9 mouse cellular contexts compared by ENCODE assay signal in genomic region chr7:29517178-29517577, GRCm38 (mm10). TPM values are rescaled to one million over a fixed set of nuclear protein-coding genes. Genes with fewer than 3 reads are reported as not detected.
DNase-seq lines count a peak whose midpoint lies in the region; ATAC-seq and TF ChIP-seq lines count a peak whose summit lies in the region.
"Had no signal": no experiment of that assay in that cellular context is flagged by ENCODE, and none has a peak within 500 bp of the region (broad histone marks: within the 10 kb centered on the region; RNA-seq: fewer than 3 reads in every experiment).

No protein-coding gene starts in this region.

- H3K27ac ChIP-seq in forebrain, embryonic 12.5 days: no peak overlapping the region
- H3K27ac ChIP-seq in neural tube, embryonic 14.5 days (ENCODE audit: low read depth, low read length): no peak overlapping the region

- no peaks in the 10 kb centered on the region for H3K9me3 ChIP-seq in forebrain, embryonic 12.5 days
- H3K9me3 ChIP-seq in neural tube, embryonic 14.5 days (ENCODE audit: control insufficient read depth, low read length): no peaks in the 10 kb centered on the region

- TF ChIP-seq POLR2A in lung, adult 2 months (IDR thresholded peaks at IDR 0.05; ENCODE audit: borderline replicate concordance, extremely low read depth, low read depth, low read length): no peak

- no peak overlapping the region; the same call in 1 of the 2 replicates for H3K9ac ChIP-seq in forebrain, embryonic 12.5 days
- no peak overlapping the region; the same call in none of the 2 replicates for H3K9ac ChIP-seq in neural tube, embryonic 14.5 days (replicated peaks; ENCODE audit: low read depth, low read length)

- H3K4me1 ChIP-seq in lung, adult 2 months (ENCODE audit: control insufficient read depth, insufficient read depth, low read length): peaks cover 17% of the 10 kb centered on the region
- H3K4me1 ChIP-seq in forebrain, embryonic 12.5 days: peaks cover 21% of the 10 kb centered on the region
- H3K4me1 ChIP-seq in neural tube, embryonic 14.5 days (ENCODE audit: control insufficient read depth, insufficient read depth, low read length): peaks cover 11% of the 10 kb centered on the region; the same call in 1 of the 2 replicates

- no peak for ATAC-seq in forebrain, embryonic 12.5 days (ENCODE audit: low FRiP score)
- no peak for ATAC-seq in neural tube, embryonic 14.5 days (ENCODE audit: low read depth)
- no peak for ATAC-seq in inflammation-experienced regulatory T-cells, adult 6 months
- ATAC-seq in frontal cortex, adult (ENCODE audit: low TSS enrichment): no peak
- ATAC-seq in megakaryocyte-erythroid progenitor cell, adult 5-6 weeks (replicated peaks; ENCODE audit: low FRiP score, low TSS enrichment, poor library complexity, severe bottlenecking): no peak

- 62% methylated on average over 5 of the region's 5 CpGs for WGBS in lung, adult 2 months
- WGBS in forebrain, embryonic 12.5 days: 67% methylated on average over 5 of the region's 5 CpGs
- 47% methylated on average over 5 of the region's 5 CpGs for WGBS in neural tube, embryonic 14.5 days

- DNase-seq in lung, adult 2 months: no peak
- DNase-seq in lung, postnatal 4 days: no peak
- DNase-seq in layer of hippocampus, postnatal 14 days (ENCODE audit: low spot score in 2 of 2): peak; percentile 26 to 59
- DNase-seq: heart, postnatal 36 days had no signal

- H3K4me3 ChIP-seq in lung, adult 2 months (replicated peaks; ENCODE audit: extremely low read depth, low read depth, low read length): peak overlapping the region; percentile 18
- H3K4me3 ChIP-seq in forebrain, embryonic 12.5 days (replicated peaks): peak overlapping the region; percentile 92
- peak overlapping the region; percentile 95 for H3K4me3 ChIP-seq in neural tube, embryonic 14.5 days (ENCODE audit: low read depth, low read length)

- H3K4me2 ChIP-seq in forebrain, embryonic 12.5 days: peak overlapping the region; percentile 84
- peak overlapping the region; percentile 79 for H3K4me2 ChIP-seq in neural tube, embryonic 14.5 days (ENCODE audit: low read depth, low read length)

- TF ChIP-seq CTCF in lung, adult 2 months (IDR thresholded peaks at IDR 0.05; ENCODE audit: insufficient read depth, low read length): no peak

- H3K27me3 ChIP-seq in forebrain, embryonic 12.5 days: no peaks in the 10 kb centered on the region
- no peaks in the 10 kb centered on the region for H3K27me3 ChIP-seq in neural tube, embryonic 14.5 days (ENCODE audit: control insufficient read depth, insufficient read depth, low read length)

- H3K36me3 ChIP-seq in forebrain, embryonic 12.5 days (replicated peaks): no peaks in the 10 kb centered on the region
- no peaks in the 10 kb centered on the region for H3K36me3 ChIP-seq in neural tube, embryonic 14.5 days (ENCODE audit: control insufficient read depth, insufficient read depth, low read length)

RNA-seq across cellular contexts. Expression of gene Sipa1l3, which starts 1.3 kb away (rescaled TPM):
- polyA plus RNA-seq in lung, adult 2 months (2012; rRNA removed): 125 and 132 TPM in 2 replicates
- 12.3 and 14.6 TPM in 2 replicates for polyA plus RNA-seq in forebrain, embryonic 12.5 days (2016; fragmentation: Nextera tagmentation; extraction: Ambion mirVana)
- total RNA-seq in layer of hippocampus, postnatal 14 days (2021): 100 to 1,000 TPM; 166 to 185 TPM
- polyA plus RNA-seq in neural tube, embryonic 14.5 days (2014; fragmentation: Nextera tagmentation; extraction: Ambion mirVana): 13.5 and 22.1 TPM in 2 replicates
- polyA plus RNA-seq in inflammation-experienced regulatory T-cells, adult 6 months (2017; shearing (Covaris generic)): 1 to 10 TPM; 2.5 to 4.9 (median 4.1) TPM
- 48.5 and 56.1 TPM in 2 replicates for total RNA-seq in megakaryocyte-erythroid progenitor cell, adult 5-6 weeks (2014; fragmentation: Nextera tagmentation)
- total RNA-seq in megakaryocyte-erythroid progenitor cell, adult 5-6 weeks (2017): 6.2 and 7.0 TPM in 2 replicates

Comparison
In these comparisons a context has a peak if more than half of its experiments do, and no peak if none do; other contexts are left out.
1. DNase-seq: peak in layer of hippocampus, postnatal 14 days (2 of 2); none in lung, adult 2 months (single experiment) and lung, postnatal 4 days (0 of 2).
2. H3K4me3 ChIP-seq: peak in every context shown above with its lines; median percentile 95 in neural tube, embryonic 14.5 days; 92 in forebrain, embryonic 12.5 days; 18 in lung, adult 2 months.